Mouse (Mus musculus) stomach, embryonic 14.5 days (tissue): ENCODE results near the gene Samd5. TPM values are rescaled to one million over a fixed set of nuclear protein-coding genes. Genes with fewer than 3 reads are reported as not detected.

Experiments used
- ATAC-seq: fragments of 200-750 bp; cut with Nextera tagmentation; 2 replicates; pipeline ENCODE4 v1.8.0; 2017; ENCODE audit warnings: low read depth, moderate TSS enrichment; ENCODE audit not compliant: insufficient number of reproducible peaks, insufficient read depth, low FRiP score
- H3K27ac ChIP-seq: fragments of 300-500 bp; sonication (generic); 2 replicates; pipeline ENCODE4 v1.5.1; 2014; ENCODE audit warnings: mild to moderate bottlenecking, low read length, moderate library complexity, mixed read lengths
- H3K27me3 ChIP-seq: fragments of 300-500 bp; sonication (generic); 2 replicates; pipeline ENCODE4 v1.6.1; 2014; ENCODE audit warnings: low read length, control low read depth, mixed read lengths; ENCODE audit not compliant: control insufficient read depth, insufficient read depth
- H3K36me3 ChIP-seq: fragments of 300-500 bp; sonication (generic); 2 replicates; pipeline ENCODE4 v1.6.1; 2014; ENCODE audit warnings: mild to moderate bottlenecking, control low read depth, low read length, moderate library complexity, mixed read lengths; ENCODE audit not compliant: control insufficient read depth, insufficient read depth
- H3K4me1 ChIP-seq: fragments of 300-500 bp; sonication (generic); 2 replicates; pipeline ENCODE4 v1.6.1; 2014; ENCODE audit warnings: low read length, control low read depth, mixed read lengths; ENCODE audit not compliant: control insufficient read depth, insufficient read depth
- H3K4me2 ChIP-seq: fragments of 300-500 bp; sonication (generic); replicated peaks from 2 replicates; pipeline ENCODE4 v1.6.1; 2014; ENCODE audit warnings: low read depth, low read length, control low read depth
- H3K4me3 ChIP-seq: fragments of 300-500 bp; sonication (generic); 2 replicates; pipeline ENCODE4 v1.5.1; 2014; ENCODE audit warnings: low read depth, low read length, control low read depth
- H3K9ac ChIP-seq: fragments of 300-500 bp; sonication (generic); replicated peaks from 2 replicates; pipeline ENCODE4 v1.6.1; 2014; ENCODE audit warnings: low read depth, mild to moderate bottlenecking, control low read depth, low read length, moderate library complexity, mixed read lengths
- H3K9me3 ChIP-seq: fragments of 300-500 bp; sonication (generic); 2 replicates; pipeline ENCODE4 v1.6.1; 2016; ENCODE audit warnings: low read depth, low read length, control low read depth; ENCODE audit not compliant: control insufficient read depth
- WGBS: fragments of 180-500 bp; shearing (Covaris S2); extraction: QIAGEN DNeasy Blood & Tissue Kit; methylation state at CpG from one replicate; pipeline ENCODE4 v1.1.7; 2014; 5-methylcytosine and 5-hydroxymethylcytosine counted together
- polyA plus RNA-seq: library from polyadenylated mRNA; unstranded; fragments of >200 nt; fragmentation: Nextera tagmentation; extraction: Ambion mirVana; gene quantifications from 2 replicates; pipeline ENCODE4 v1.2.1, GENCODE M21; 2014

Samd5 gene
- polyA plus RNA-seq, 1 experiment from 2014 or later = 18.3 TPM

DNA sequence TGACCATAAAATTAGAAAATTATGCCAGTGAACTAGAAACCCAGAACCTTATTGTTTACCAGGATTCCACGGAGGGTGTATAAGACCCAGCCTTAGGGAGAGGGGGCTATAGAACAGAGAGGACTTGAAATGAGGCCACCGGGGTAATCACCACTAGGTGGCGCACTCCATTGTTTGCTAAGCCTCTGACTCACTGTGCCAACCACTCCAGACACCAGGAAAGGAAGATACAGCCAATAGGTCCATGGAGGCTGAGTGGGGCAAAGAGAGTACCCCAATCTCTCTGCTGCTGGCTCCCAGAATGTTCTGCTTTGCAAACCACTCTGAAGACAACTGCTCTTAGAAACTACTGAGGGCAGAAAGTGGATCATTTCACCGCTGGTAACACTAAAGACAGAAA is 99.4 kb downstream of the Samd5 start:
- H3K36me3 ChIP-seq = no peaks in the 10 kb centered on the region
- H3K4me1 ChIP-seq = no peaks in the 10 kb centered on the region
- H3K4me2 ChIP-seq = no peak overlapping the region
- H3K9ac ChIP-seq = no peak overlapping the region
- no peaks in the 10 kb centered on the region for H3K27me3 ChIP-seq
- no peak overlapping the region for H3K4me3 ChIP-seq
- no peak for ATAC-seq
- 33% methylated on average over 4 of the region's 4 CpGs for WGBS
- H3K9me3 ChIP-seq = no peaks in the 10 kb centered on the region
- no peak overlapping the region for H3K27ac ChIP-seq

DNA sequence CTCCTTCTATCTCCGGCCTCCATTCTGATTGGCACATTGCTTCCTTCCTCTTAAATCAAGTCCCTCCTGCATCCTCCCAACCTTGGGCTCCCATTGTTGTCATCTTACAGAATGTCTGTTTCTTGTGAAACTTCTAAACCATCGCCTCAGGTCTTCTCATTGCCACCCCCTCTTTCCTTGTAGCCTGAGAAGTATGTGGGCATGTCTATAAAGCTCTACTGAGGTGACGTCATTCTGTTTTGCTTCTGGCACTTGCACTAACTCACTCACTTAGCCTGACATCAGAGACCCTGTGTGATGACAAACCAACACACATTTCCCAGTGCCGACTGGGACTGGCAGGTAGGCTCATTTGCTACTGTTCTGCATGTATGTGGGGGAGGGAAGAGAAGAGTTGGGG is 100.9 kb downstream of the Samd5 start:
- WGBS = 84% methylated on average over 4 of the region's 4 CpGs
- no peak for ATAC-seq
- no peak overlapping the region for H3K9ac ChIP-seq

More for the DNA sequence above, 100.9 kb downstream of the Samd5 start:
- Histone ChIP-seq H3K36me3 (no peaks in the 10 kb centered on the region), H3K4me3 (no peak overlapping the region), H3K4me2 (no peak overlapping the region), H3K27ac (no peak overlapping the region), H3K9me3 (no peaks in the 10 kb centered on the region), H3K4me1 (no peaks in the 10 kb centered on the region), H3K27me3 (no peaks in the 10 kb centered on the region)

Other genes starting within 250 kb of the Samd5 start
- gene Stxbp5, start 225.9 kb upstream of the Samd5 start, polyA plus RNA-seq = 11.5 and 11.6 TPM in 2 replicates